Mouse (Mus musculus): ENCODE data around the gene Fam120a.

GRCm38 (mm10) chr13:48857246-48857932, 110.4 kb downstream of the Fam120a start:
- no peak for TF ChIP-seq CTCF (IDR thresholded peaks at IDR 0.05; ENCODE audit: control insufficient read depth, insufficient read depth, insufficient read length)
- TF ChIP-seq MYOD1 (IDR thresholded peaks at IDR 0.05; ENCODE audit: control insufficient read depth, insufficient read length, low read depth) = no peak
- no peak for TF ChIP-seq MAX (IDR thresholded peaks at IDR 0.05)
- no peak for TF ChIP-seq CEBPB (IDR thresholded peaks at IDR 0.05; ENCODE audit: low read depth)
- TF ChIP-seq USF1 (IDR thresholded peaks at IDR 0.05; ENCODE audit: low read depth) = no peak
- no peak for TF ChIP-seq MYOG (IDR thresholded peaks at IDR 0.05; ENCODE audit: control insufficient read depth, extremely low read depth, insufficient read length)
- no peak for TF ChIP-seq FOSL1 (IDR thresholded peaks at IDR 0.05; ENCODE audit: insufficient read depth, low read length, poor library complexity, severe bottlenecking)

All from C2C12 (cell line).